Mouse (Mus musculus) midbrain, postnatal 0 days (tissue): ENCODE measurements around the gene Rad9b. TPM values are rescaled to one million over a fixed set of nuclear protein-coding genes. Genes with fewer than 3 reads are reported as not detected.
A peak's percentile ranks its signal among the peaks of the same experiment; 100 is the strongest.

ENCODE experiments used
- ATAC-seq: fragments of 200-750 bp; cut with Nextera tagmentation; 2 replicates; pipeline ENCODE4 v1.8.0; 2017; ENCODE audit warnings: moderate number of reproducible peaks, mild to moderate bottlenecking, moderate TSS enrichment, moderate library complexity; ENCODE audit not compliant: low FRiP score
- DNase-seq: peaks from one replicate; pipeline ENCODE4 v3.0.0-alpha.2; 2015; ENCODE audit warnings: low spot score
- H3K27ac ChIP-seq: fragments of 300-500 bp; sonication (generic); 2 replicates; pipeline ENCODE4 v1.5.1; 2014; ENCODE audit warnings: low read depth, mild to moderate bottlenecking, low read length, mixed read lengths
- H3K27me3 ChIP-seq: fragments of 300-500 bp; sonication (generic); 2 replicates; pipeline ENCODE4 v1.6.1; 2014; ENCODE audit warnings: low read length, control low read depth, mixed read lengths; ENCODE audit not compliant: insufficient read depth
- H3K36me3 ChIP-seq: fragments of 300-500 bp; sonication (generic); 2 replicates; pipeline ENCODE4 v1.6.1; 2014; ENCODE audit warnings: low read length, control low read depth, mixed read lengths; ENCODE audit not compliant: insufficient read depth
- H3K4me1 ChIP-seq: fragments of 300-500 bp; sonication (generic); 2 replicates; pipeline ENCODE4 v1.6.1; 2014; ENCODE audit warnings: mild to moderate bottlenecking, control low read depth, antibody characterized with exemption, low read length, mixed read lengths; ENCODE audit not compliant: insufficient read depth
- H3K4me2 ChIP-seq: fragments of 300-500 bp; sonication (generic); 2 replicates; pipeline ENCODE4 v1.6.1; 2014; ENCODE audit warnings: low read depth, mild to moderate bottlenecking, low read length, mixed read lengths; ENCODE audit not compliant: poor library complexity, severe bottlenecking
- H3K4me3 ChIP-seq: fragments of 300-500 bp; sonication (generic); 2 replicates; pipeline ENCODE4 v1.5.1; 2014; ENCODE audit warnings: low read depth, mild to moderate bottlenecking, low read length, moderate library complexity
- H3K9ac ChIP-seq: fragments of 300-500 bp; sonication (generic); replicated peaks from 2 replicates; pipeline ENCODE4 v1.6.1; 2014; ENCODE audit warnings: mild to moderate bottlenecking, low read length, moderate library complexity, mixed read lengths; ENCODE audit not compliant: poor library complexity, severe bottlenecking
- H3K9me3 ChIP-seq: fragments of 300-500 bp; sonication (generic); 2 replicates; pipeline ENCODE4 v1.6.1; 2016; ENCODE audit warnings: low read length, control low read depth
- CTCF ChIP-seq: IDR thresholded peaks from 2 replicates; pipeline ENCODE4 v1.5.1; 2016; ENCODE audit warnings: antibody characterized with exemption, mild to moderate bottlenecking
- WGBS: fragments of 180-500 bp; shearing (Covaris S2); extraction: QIAGEN DNeasy Blood & Tissue Kit; methylation state at CpG from one replicate; pipeline ENCODE4 v1.1.7; 2014; 5-methylcytosine and 5-hydroxymethylcytosine counted together
- polyA plus RNA-seq: library from polyadenylated mRNA; unstranded; fragments of >200 nt; fragmentation: Nextera tagmentation; extraction: Ambion mirVana; gene quantifications from 2 replicates; pipeline ENCODE4 v1.2.1, GENCODE M21; 2015
- total RNA-seq: library from RNA; depleted of rRNA; stranded (reverse); fragments of >200 nt; gene quantifications from 2 replicates; pipeline ENCODE4 v1.2.3, GENCODE M21; 2014

Gene Rad9b
- total and polyA plus RNA-seq, 2 experiments from 2014 or later, result 17.8 to 21.8 TPM

DNA sequence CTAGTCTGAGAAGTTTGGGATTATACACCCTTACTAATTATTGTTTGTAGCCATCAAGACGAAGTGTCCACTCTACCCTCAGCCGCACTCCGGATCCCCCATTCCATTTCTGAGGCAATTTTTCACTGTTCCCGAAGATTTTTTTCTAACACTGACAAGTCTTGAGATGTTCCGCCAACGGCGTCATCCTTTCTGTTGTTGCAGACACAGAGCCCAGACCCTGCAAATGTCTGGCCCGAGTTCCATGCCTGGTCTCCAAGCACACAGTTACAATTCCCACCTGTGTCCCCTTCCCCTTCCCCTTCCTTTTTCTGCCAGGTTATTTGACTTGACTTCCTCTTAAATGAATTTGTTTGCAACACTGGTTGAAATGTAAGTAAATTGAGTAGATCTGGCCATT, 45.8 kb upstream of the Rad9b start:
- peaks cover 46% of the 10 kb centered on the region for H3K36me3 ChIP-seq

DNA sequence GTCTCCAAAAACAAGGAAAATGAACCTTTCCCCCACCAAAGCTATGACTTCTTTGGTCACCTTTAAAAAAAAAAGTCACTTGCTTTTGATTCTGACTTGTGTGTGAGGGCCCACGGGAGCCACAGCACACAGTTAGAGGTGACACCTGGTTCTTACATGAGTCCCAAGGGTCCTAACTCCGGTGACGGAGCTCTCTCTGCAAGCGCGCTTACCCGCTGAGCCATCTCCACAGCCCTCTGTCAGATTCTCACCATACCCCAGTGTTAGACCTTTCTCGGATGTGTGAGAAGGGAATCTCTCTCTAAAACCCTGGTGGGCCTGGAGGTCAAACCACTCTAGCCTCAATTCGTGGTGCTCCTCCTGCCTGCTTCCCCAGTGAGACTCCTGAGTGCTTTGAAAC, 43.5 kb upstream of the Rad9b start:
- Histone ChIP-seq H3K27me3 (no peaks in the 10 kb centered on the region), H3K9ac (no peak overlapping the region), H3K9me3 (no peaks in the 10 kb centered on the region), H3K4me2 (no peak overlapping the region), H3K4me3 (no peak overlapping the region), H3K36me3 (peaks cover 23% of the 10 kb centered on the region), H3K27ac (no peak overlapping the region), H3K4me1 (peaks cover 3% of the 10 kb centered on the region; the same call in 1 of the 2 replicates)
- TF ChIP-seq CTCF, result no peak
- ATAC-seq, result no peak
- no peak for DNase-seq
- 92% methylated on average over 8 of the region's 8 CpGs for WGBS

More for the DNA sequence above, 45.8 kb upstream of the Rad9b start:
- H3K4me3 ChIP-seq, result no peak overlapping the region
- no peak overlapping the region for H3K9ac ChIP-seq
- 94% methylated on average over 8 of the region's 8 CpGs for WGBS
- no peaks in the 10 kb centered on the region for H3K9me3 ChIP-seq
- TF ChIP-seq CTCF, result no peak
- no peak overlapping the region for H3K4me2 ChIP-seq
- H3K27ac ChIP-seq, result no peak overlapping the region
- DNase-seq (no peak), ATAC-seq (no peak)
- H3K27me3 ChIP-seq, result no peaks in the 10 kb centered on the region
- H3K4me1 ChIP-seq, result no peaks in the 10 kb centered on the region

DNA sequence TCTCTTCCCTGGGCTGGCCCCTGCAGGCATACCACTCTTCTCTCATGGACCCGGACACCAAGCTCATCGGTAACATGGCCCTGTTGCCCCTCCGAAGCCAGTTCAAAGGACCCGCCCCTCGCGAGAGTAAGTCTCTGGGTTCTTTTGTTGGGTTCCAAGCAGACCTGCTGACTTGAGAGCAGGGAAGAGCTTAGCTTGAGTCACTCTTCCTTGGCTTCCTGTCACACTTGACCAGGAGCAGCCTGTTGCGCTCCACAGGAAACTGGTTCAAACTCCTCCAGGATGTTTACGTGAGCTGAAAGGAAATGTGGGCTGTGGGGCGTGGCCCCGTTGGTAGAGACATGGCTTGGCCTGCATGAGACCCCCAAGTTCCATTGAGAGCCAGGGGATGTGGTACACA, 42.8 kb upstream of the Rad9b start:
- no peak for DNase-seq
- H3K27me3 ChIP-seq, result no peaks in the 10 kb centered on the region
- TF ChIP-seq CTCF, result no peak
- H3K9ac ChIP-seq, result no peak overlapping the region
- H3K4me3 ChIP-seq, result no peak overlapping the region
- peaks cover 18% of the 10 kb centered on the region; the same call in 1 of the 2 replicates for H3K36me3 ChIP-seq
- no peak overlapping the region for H3K4me2 ChIP-seq
- no peaks in the 10 kb centered on the region for H3K9me3 ChIP-seq
- H3K27ac ChIP-seq, result no peak overlapping the region
- H3K4me1 ChIP-seq, result peaks cover 5% of the 10 kb centered on the region; the same call in 1 of the 2 replicates
- 89% methylated on average over 10 of the region's 10 CpGs for WGBS
- ATAC-seq, result no peak

DNA sequence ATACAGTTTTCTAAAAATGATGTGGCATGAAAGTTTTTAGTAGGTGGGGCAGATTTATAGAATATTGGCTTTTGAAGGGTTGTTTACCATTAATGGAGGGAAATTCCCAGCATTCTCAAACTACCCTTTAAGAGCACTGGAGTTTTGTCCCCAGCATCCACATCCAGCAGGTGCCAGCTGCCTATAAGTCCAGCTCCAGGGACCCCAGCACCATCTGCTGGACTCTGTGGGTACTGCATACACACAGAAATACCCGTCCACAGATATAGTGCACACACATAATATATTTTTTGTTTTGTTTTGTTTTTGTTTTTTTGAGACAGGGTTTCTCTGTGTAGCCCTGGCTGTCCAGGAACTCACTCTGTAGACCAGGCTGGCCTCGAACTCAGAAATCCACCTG, 39.9 kb upstream of the Rad9b start:
- Histone ChIP-seq H3K27ac (no peak overlapping the region), H3K27me3 (no peaks in the 10 kb centered on the region), H3K4me3 (no peak overlapping the region), H3K4me2 (no peak overlapping the region), H3K9me3 (no peaks in the 10 kb centered on the region), H3K4me1 (peaks cover 5% of the 10 kb centered on the region; the same call in 1 of the 2 replicates), H3K36me3 (peaks cover 8% of the 10 kb centered on the region; the same call in 1 of the 2 replicates), H3K9ac (no peak overlapping the region)
- DNase-seq (peak; percentile 81), ATAC-seq (no peak)
- TF ChIP-seq CTCF, result peak; percentile 86
- 40% methylated on average over 2 of the region's 2 CpGs for WGBS

DNA sequence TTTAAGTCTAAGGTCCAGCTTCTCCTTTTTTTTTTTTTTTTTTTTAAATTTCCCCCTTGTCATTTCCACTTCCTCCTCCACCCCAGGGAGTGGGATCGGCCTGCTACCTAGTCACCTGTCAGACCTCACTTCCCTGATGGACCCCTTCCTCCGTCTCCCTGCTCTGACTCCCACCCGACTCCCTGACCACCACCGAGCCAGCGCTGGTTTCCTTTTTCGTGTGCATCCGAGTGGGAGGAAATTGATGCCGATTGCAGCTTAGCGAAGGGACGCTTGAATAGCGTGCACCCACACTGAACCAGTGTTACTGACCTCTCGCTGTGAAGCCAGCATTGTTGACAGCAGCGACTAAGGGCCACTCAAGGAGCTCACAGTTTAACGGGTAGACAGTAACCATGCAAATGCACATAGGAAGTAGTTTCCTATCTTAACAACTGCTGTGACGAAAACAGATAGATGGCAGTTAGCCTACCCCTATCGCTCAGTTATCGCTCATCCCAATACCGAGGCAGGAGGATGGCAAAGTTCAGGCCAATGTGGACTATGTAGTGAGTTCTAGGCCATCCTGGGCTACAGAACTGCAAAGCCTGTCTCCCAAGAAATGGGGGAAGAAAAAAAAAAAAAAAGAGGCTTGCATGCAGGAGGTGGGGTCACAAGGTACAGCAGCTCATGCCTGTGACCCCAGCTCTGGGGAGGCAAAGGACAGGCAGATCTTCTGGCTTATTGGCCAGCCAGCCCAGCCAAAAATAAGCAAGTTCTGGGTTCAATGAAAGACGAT, 38.4 kb upstream of the Rad9b start:
- Histone ChIP-seq H3K4me1 (peaks cover 5% of the 10 kb centered on the region; the same call in 1 of the 2 replicates), H3K4me3 (peak overlapping the region; percentile 82), H3K9me3 (no peaks in the 10 kb centered on the region), H3K27me3 (no peaks in the 10 kb centered on the region), H3K27ac (peak overlapping the region; percentile 73), H3K4me2 (peak overlapping the region; percentile 69), H3K36me3 (peaks cover 6% of the 10 kb centered on the region; the same call in 1 of the 2 replicates), H3K9ac (peak overlapping the region; percentile 90)
- DNase-seq (peak; percentile 14), ATAC-seq (peak; percentile 13; the same call in 1 of the 2 replicates)
- WGBS, result 17% methylated on average over 19 of the region's 19 CpGs
- no peak for TF ChIP-seq CTCF

DNA sequence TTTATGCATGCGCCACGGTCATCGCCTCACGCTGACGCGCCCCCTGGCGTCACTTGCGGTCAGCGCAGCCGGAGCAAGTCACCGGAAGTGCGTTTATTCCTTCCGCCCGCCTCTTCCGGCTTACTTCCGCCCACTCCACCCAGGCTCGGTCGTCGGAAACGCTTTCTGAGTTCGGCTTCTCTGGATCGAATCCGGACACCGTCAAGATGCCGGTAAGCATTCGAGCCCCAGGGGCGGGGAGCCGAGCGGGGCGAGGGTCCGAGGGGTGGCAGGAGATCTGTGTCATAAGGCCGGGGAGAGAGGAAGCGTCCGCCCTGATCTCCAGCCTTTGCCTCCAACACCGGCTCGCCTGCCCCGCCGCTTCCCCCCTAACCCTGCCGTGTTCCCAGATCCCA, 37.8 kb upstream of the Rad9b start, which contains the start of gene Arpc3:
Gene Arpc3, plus strand, starts transcription at position 93 of the 395 bp plus-strand sequence.
- peak; percentile 92 for TF ChIP-seq CTCF
- Histone ChIP-seq H3K36me3 (peaks cover under 1% of the 10 kb centered on the region; the same call in 1 of the 2 replicates), H3K27ac (peak within 1 kb of the TSS; percentile 73), H3K9me3 (no peaks in the 10 kb centered on the region), H3K4me1 (peaks cover 5% of the 10 kb centered on the region; the same call in 1 of the 2 replicates), H3K4me3 (peak within 1 kb of the TSS; percentile 82), H3K9ac (peak within 1 kb of the TSS; percentile 90), H3K4me2 (peak within 1 kb of the TSS; percentile 69), H3K27me3 (no peaks in the 10 kb centered on the region)
- WGBS, result under 1% methylated on average over 36 of the region's 39 CpGs
- DNase-seq, result peak; percentile 93
- peak; percentile 81 for ATAC-seq
